Mouse (Mus musculus) stomach, postnatal 0 days (tissue): ENCODE measurements around the gene Ciapin1.

Experiments
- CTCF ChIP-seq: IDR thresholded peaks from 2 replicates; pipeline ENCODE4 v1.5.1; 2016; ENCODE audit warnings: antibody characterized with exemption, low read depth, mild to moderate bottlenecking, moderate library complexity
- EP300 ChIP-seq: optimal IDR thresholded peaks from 2 replicates; pipeline ENCODE3; 2016; ENCODE audit warnings: antibody characterized with exemption

- TF ChIP-seq CTCF (no peak; the same call in 1 of the 2 replicates), EP300 (no peak)
Observed at GRCm38 (mm10) chr8:94871108-94871894, 33.1 kb upstream of the Ciapin1 start.
